Mouse (Mus musculus): ENCODE measurements around the gene Ptpn7. TPM values are rescaled to one million over a fixed set of nuclear protein-coding genes. Genes with fewer than 3 reads are reported as not detected.
"Not testable (repeated sequence)": the region's sequence is repeated elsewhere in the genome, so short reads cannot be mapped to it uniquely, and the experiment has no call there.

Gene Ptpn7
- polyA plus RNA-seq, 1 experiment from 2014 or later, result 0.24 TPM

GRCm38 (mm10) chr1:135180830-135181229, 48.3 kb downstream of the Ptpn7 start:
- H3K9ac ChIP-seq (replicated peaks), result no peak overlapping the region
- 92% methylated on average over 10 of the region's 10 CpGs for WGBS
- no peak overlapping the region for H3K4me2 ChIP-seq (replicated peaks)
- no peaks in the 10 kb centered on the region for H3K9me3 ChIP-seq
- no peak overlapping the region for H3K27ac ChIP-seq (replicated peaks)
- 0 out of 2 replicates have a peak, but pooled peaks cover 8% of the 10 kb centered on the region for H3K4me1 ChIP-seq
- ATAC-seq (replicated peaks), result no peak
- no peaks in the 10 kb centered on the region for H3K27me3 ChIP-seq
- H3K4me3 ChIP-seq, result no peak overlapping the region
- no peaks in the 10 kb centered on the region for H3K36me3 ChIP-seq

GRCm38 (mm10) chr1:135181275-135181674, 48.8 kb downstream of the Ptpn7 start:
- H3K36me3 ChIP-seq, result no peaks in the 10 kb centered on the region
- ATAC-seq (replicated peaks), result no peak
- H3K9me3 ChIP-seq, result no peaks in the 10 kb centered on the region
- no peak overlapping the region for H3K4me3 ChIP-seq
- 71% methylated on average over 4 of the region's 4 CpGs for WGBS
- H3K27ac ChIP-seq (replicated peaks), result no peak overlapping the region
- H3K27me3 ChIP-seq, result no peaks in the 10 kb centered on the region
- H3K4me2 ChIP-seq (replicated peaks), result no peak overlapping the region
- 0 out of 2 replicates have a peak, but pooled peaks cover 8% of the 10 kb centered on the region for H3K4me1 ChIP-seq
- no peak overlapping the region for H3K9ac ChIP-seq (replicated peaks)

- Histone ChIP-seq H3K27me3 (no peaks in the 10 kb centered on the region), H3K9ac (replicated peaks) (no peak overlapping the region), H3K4me2 (replicated peaks) (no peak overlapping the region), H3K36me3 (no peaks in the 10 kb centered on the region), H3K9me3 (no peaks in the 10 kb centered on the region), H3K4me1 (0 out of 2 replicates have a peak, but pooled peaks cover 8% of the 10 kb centered on the region), H3K27ac (replicated peaks) (no peak overlapping the region), H3K4me3 (no peak overlapping the region)
- no peak for ATAC-seq (replicated peaks)
- 59% methylated on average over 8 of the region's 8 CpGs for WGBS
These were observed 49.6 kb downstream of the Ptpn7 start for GRCm38 (mm10) chr1:135181880-135182623.

- no peak overlapping the region for H3K4me3 ChIP-seq
- H3K27ac ChIP-seq (replicated peaks), result no peak overlapping the region
- 0 out of 2 replicates have a peak, but pooled peaks cover 8% of the 10 kb centered on the region for H3K4me1 ChIP-seq
- no peaks in the 10 kb centered on the region for H3K36me3 ChIP-seq
- no peaks in the 10 kb centered on the region for H3K27me3 ChIP-seq
- H3K9ac ChIP-seq (replicated peaks), result no peak overlapping the region
- 77% methylated on average over 3 of the region's 3 CpGs for WGBS
- no peak for ATAC-seq (replicated peaks)
- no peaks in the 10 kb centered on the region for H3K9me3 ChIP-seq
- H3K4me2 ChIP-seq (replicated peaks), result no peak overlapping the region
These were observed 50.5 kb downstream of the Ptpn7 start for GRCm38 (mm10) chr1:135182975-135183374.

GRCm38 (mm10) chr1:135183448-135183847, 50.9 kb downstream of the Ptpn7 start:
- no peak for ATAC-seq (replicated peaks)
- H3K4me3 ChIP-seq, result no peak overlapping the region
- H3K36me3 ChIP-seq, result no peaks in the 10 kb centered on the region
- no peak overlapping the region for H3K27ac ChIP-seq (replicated peaks)
- H3K9ac ChIP-seq (replicated peaks), result no peak overlapping the region
- no peak overlapping the region for H3K4me2 ChIP-seq (replicated peaks)
- H3K27me3 ChIP-seq, result no peaks in the 10 kb centered on the region
- H3K9me3 ChIP-seq, result no peaks in the 10 kb centered on the region
- 84% methylated on average over 4 of the region's 4 CpGs for WGBS
- H3K4me1 ChIP-seq, result 0 out of 2 replicates have a peak, but pooled peaks cover 8% of the 10 kb centered on the region

- WGBS, result 77% methylated on average over 11 of the region's 11 CpGs
- no peak for ATAC-seq (replicated peaks)
- no peaks in the 10 kb centered on the region for H3K36me3 ChIP-seq
These were observed 51.6 kb downstream of the Ptpn7 start for GRCm38 (mm10) chr1:135183941-135184570.

GRCm38 (mm10) chr1:135185936-135186335, 53.4 kb downstream of the Ptpn7 start:
- Histone ChIP-seq H3K9me3 (no peaks in the 10 kb centered on the region), H3K9ac (replicated peaks) (no peak overlapping the region), H3K27me3 (no peaks in the 10 kb centered on the region), H3K4me3 (no peak overlapping the region), H3K4me1 (0 out of 2 replicates have a peak, but pooled peaks cover 8% of the 10 kb centered on the region), H3K27ac (replicated peaks) (no peak overlapping the region), H3K36me3 (no peaks in the 10 kb centered on the region), H3K4me2 (replicated peaks) (no peak overlapping the region)
- ATAC-seq (replicated peaks), result no peak
- WGBS, result 27% methylated on average over 5 of the region's 5 CpGs

More at GRCm38 (mm10) chr1:135183941-135184570, 51.6 kb downstream of the Ptpn7 start:
- Histone ChIP-seq H3K27ac (replicated peaks) (no peak overlapping the region), H3K4me1 (0 out of 2 replicates have a peak, but pooled peaks cover 8% of the 10 kb centered on the region), H3K27me3 (no peaks in the 10 kb centered on the region), H3K9me3 (no peaks in the 10 kb centered on the region), H3K4me2 (replicated peaks) (no peak overlapping the region), H3K9ac (replicated peaks) (no peak overlapping the region), H3K4me3 (no peak overlapping the region)

- Histone ChIP-seq H3K4me3 (no peak overlapping the region), H3K9me3 (no peaks in the 10 kb centered on the region), H3K9ac (replicated peaks) (no peak overlapping the region), H3K36me3 (no peaks in the 10 kb centered on the region), H3K4me1 (0 out of 2 replicates have a peak, but pooled peaks cover 8% of the 10 kb centered on the region), H3K27ac (replicated peaks) (no peak overlapping the region), H3K27me3 (no peaks in the 10 kb centered on the region), H3K4me2 (replicated peaks) (no peak overlapping the region)
- WGBS, result 37% methylated on average over 8 of the region's 8 CpGs
- ATAC-seq (replicated peaks), result no peak
These were observed 53.9 kb downstream of the Ptpn7 start for GRCm38 (mm10) chr1:135186427-135186826.

GRCm38 (mm10) chr1:135187016-135187415, 54.5 kb downstream of the Ptpn7 start:
- not testable (repeated sequence) for H3K36me3 ChIP-seq; H3K4me2 ChIP-seq (replicated peaks); H3K4me3 ChIP-seq; H3K9me3 ChIP-seq; ATAC-seq (replicated peaks); H3K27ac ChIP-seq (replicated peaks); H3K9ac ChIP-seq (replicated peaks); H3K4me1 ChIP-seq; H3K27me3 ChIP-seq
- 43% methylated on average over 2 of the region's 2 CpGs for WGBS

- ATAC-seq (replicated peaks), result no peak
- Histone ChIP-seq H3K27ac (replicated peaks) (no peak overlapping the region), H3K4me1 (no peaks in the 10 kb centered on the region), H3K36me3 (no peaks in the 10 kb centered on the region), H3K27me3 (no peaks in the 10 kb centered on the region), H3K9me3 (no peaks in the 10 kb centered on the region), H3K9ac (replicated peaks) (no peak overlapping the region), H3K4me3 (no peak overlapping the region), H3K4me2 (replicated peaks) (no peak overlapping the region)
- WGBS, result 14% methylated on average over 3 of the region's 3 CpGs
These were observed 55.7 kb downstream of the Ptpn7 start for GRCm38 (mm10) chr1:135188197-135188596.

GRCm38 (mm10) chr1:135189186-135189585, 56.7 kb downstream of the Ptpn7 start:
- no peaks in the 10 kb centered on the region for H3K9me3 ChIP-seq
- no peak overlapping the region for H3K27ac ChIP-seq (replicated peaks)
- no peak overlapping the region for H3K9ac ChIP-seq (replicated peaks)
- no peak overlapping the region for H3K4me2 ChIP-seq (replicated peaks)
- 88% methylated on average over 4 of the region's 4 CpGs for WGBS
- H3K36me3 ChIP-seq, result no peaks in the 10 kb centered on the region
- no peaks in the 10 kb centered on the region for H3K4me1 ChIP-seq
- ATAC-seq (replicated peaks), result no peak
- H3K27me3 ChIP-seq, result no peaks in the 10 kb centered on the region
- no peak overlapping the region for H3K4me3 ChIP-seq

- not testable (repeated sequence) for ATAC-seq (replicated peaks); H3K4me2 ChIP-seq (replicated peaks); H3K4me3 ChIP-seq; H3K9ac ChIP-seq (replicated peaks); H3K27me3 ChIP-seq; H3K36me3 ChIP-seq; H3K27ac ChIP-seq (replicated peaks); H3K4me1 ChIP-seq; H3K9me3 ChIP-seq
- WGBS, result 45% methylated on average over 5 of the region's 5 CpGs
These were observed 61.8 kb downstream of the Ptpn7 start for GRCm38 (mm10) chr1:135194335-135194734.

Data from forebrain, embryonic 15.5 days (tissue).